Mouse (Mus musculus) ES-E14 (cell line): ENCODE measurements around the gene Ankrd9.

Experiments used
- CHD2 ChIP-seq: IDR thresholded peaks from 2 replicates; pipeline ENCODE4 v1.6.1; 2014; ENCODE audit warnings: mild to moderate bottlenecking, low read depth, low read length, inconsistent platforms
- HCFC1 ChIP-seq: IDR thresholded peaks from 2 replicates; pipeline ENCODE4 v1.6.1; 2012; ENCODE audit warnings: low read length, inconsistent platforms, borderline replicate concordance; ENCODE audit not compliant: insufficient read depth
- MAFK ChIP-seq: IDR thresholded peaks from 2 replicates; pipeline ENCODE4 v1.6.1; 2014; ENCODE audit warnings: mild to moderate bottlenecking, low read depth, low read length, inconsistent platforms; ENCODE audit not compliant: insufficient read depth
- ZC3H11A ChIP-seq: IDR thresholded peaks from 2 replicates; pipeline ENCODE4 v1.6.1; 2012; ENCODE audit warnings: low read depth, mild to moderate bottlenecking, inconsistent platforms, low read length, borderline replicate concordance
- ZNF384 ChIP-seq: IDR thresholded peaks from 2 replicates; pipeline ENCODE4 v1.6.1; 2012; ENCODE audit warnings: low read depth, low read length, inconsistent platforms

DNA sequence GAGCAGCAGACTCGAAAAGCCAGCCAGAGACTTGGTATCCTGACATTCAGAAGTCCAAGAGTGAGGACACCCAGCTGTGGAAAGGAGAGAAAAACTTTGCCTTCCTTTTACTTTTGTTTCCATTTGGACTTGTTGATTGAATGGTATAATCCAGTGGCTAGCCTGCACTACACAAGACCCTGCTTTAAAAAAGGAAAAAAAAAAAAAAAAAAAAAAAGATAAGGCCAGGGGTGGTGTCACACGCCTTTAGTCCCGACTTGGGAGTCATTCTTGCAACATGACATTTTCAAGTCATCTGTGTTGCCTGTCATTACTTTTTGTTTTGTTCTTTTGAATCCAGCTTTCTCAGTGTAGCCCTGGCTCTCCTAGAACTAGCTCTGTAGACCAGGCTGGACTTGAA lies 42.7 kb upstream of the Ankrd9 start:
- no peak for TF ChIP-seq CHD2
- TF ChIP-seq MAFK, result no peak
- no peak for TF ChIP-seq ZC3H11A
- no peak for TF ChIP-seq HCFC1
- TF ChIP-seq ZNF384, result no peak
